Mouse (Mus musculus) intestine, embryonic 15.5 days (tissue): ENCODE measurements around the gene Fbxl22. TPM values are rescaled to one million over a fixed set of nuclear protein-coding genes. Genes with fewer than 3 reads are reported as not detected.

Experiments used
- polyA plus RNA-seq: library from polyadenylated mRNA; unstranded; fragments of >200 nt; fragmentation: Nextera tagmentation; extraction: Ambion mirVana; gene quantifications from 2 replicates; pipeline ENCODE4 v1.2.1, GENCODE M21; 2015

The Fbxl22 gene
- polyA plus RNA-seq, 1 experiment from 2014 or later: 12.9 TPM

Other genes starting within 250 kb of the Fbxl22 start
- gene Herc1, start 164.1 kb downstream of the Fbxl22 start, polyA plus RNA-seq: 16.6 and 18.0 TPM in 2 replicates
- 78.9 and 79.5 TPM in 2 replicates for gene Usp3, start 78.5 kb upstream of the Fbxl22 start, polyA plus RNA-seq
- 4.4 and 5.2 TPM in 2 replicates for gene Car12, start 199.1 kb upstream of the Fbxl22 start, polyA plus RNA-seq